Mouse (Mus musculus) forebrain, embryonic 11.5 days (tissue): ENCODE measurements at regions not wholly inside any gene's neighbourhood (a gene's known extent, or its start where the extent isn't known, plus 50 kb on each side); places are given as distances from the start of the nearest gene placed in this dataset.

Experiments
- ATAC-seq: fragments of 200-750 bp; cut with Nextera tagmentation; replicated peaks from 2 replicates; pipeline ENCODE4 v1.8.0; 2017; ENCODE audit warnings: moderate TSS enrichment; ENCODE audit not compliant: low FRiP score
- DNase-seq: peaks from one replicate; pipeline ENCODE4 v3.0.0-alpha.2; 2017; ENCODE audit warnings: low spot score
- H3K27ac ChIP-seq: fragments of 300-500 bp; sonication (generic); 2 replicates; pipeline ENCODE4 v1.5.1; 2014; ENCODE audit warnings: low read depth, low read length
- H3K27me3 ChIP-seq: fragments of 300-500 bp; sonication (generic); 2 replicates; pipeline ENCODE4 v1.6.1; 2014; ENCODE audit warnings: mild to moderate bottlenecking, low read length, mixed read lengths; ENCODE audit not compliant: control insufficient read depth, insufficient read depth
- H3K36me3 ChIP-seq: fragments of 300-500 bp; sonication (generic); 2 replicates; pipeline ENCODE4 v1.6.1; 2014; ENCODE audit warnings: mild to moderate bottlenecking, low read length, moderate library complexity, mixed read lengths; ENCODE audit not compliant: control insufficient read depth, insufficient read depth
- H3K4me1 ChIP-seq: fragments of 300-500 bp; sonication (generic); replicated peaks from 2 replicates; pipeline ENCODE4 v1.6.1; 2014; ENCODE audit warnings: low read length, mixed read lengths; ENCODE audit not compliant: control insufficient read depth, insufficient read depth
- H3K4me2 ChIP-seq: fragments of 300-500 bp; sonication (generic); 2 replicates; pipeline ENCODE4 v1.6.1; 2014; ENCODE audit warnings: low read depth, mild to moderate bottlenecking, low read length, moderate library complexity, mixed read lengths; ENCODE audit not compliant: severe bottlenecking
- H3K4me3 ChIP-seq: fragments of 300-500 bp; sonication (generic); 2 replicates; pipeline ENCODE4 v1.5.1; 2014; ENCODE audit warnings: low read depth, low read length
- H3K9ac ChIP-seq: fragments of 300-500 bp; sonication (generic); 2 replicates; pipeline ENCODE4 v1.6.1; 2014; ENCODE audit warnings: low read length
- H3K9me3 ChIP-seq: fragments of 300-500 bp; sonication (generic); 2 replicates; pipeline ENCODE4 v1.6.1; 2016; ENCODE audit warnings: low read length, mixed read lengths; ENCODE audit not compliant: control insufficient read depth
- WGBS: fragments of 180-500 bp; shearing (Covaris S2); extraction: QIAGEN DNeasy Blood & Tissue Kit; methylation state at CpG from one replicate; pipeline ENCODE4 v1.1.7; 2014; 5-methylcytosine and 5-hydroxymethylcytosine counted together

DNA sequence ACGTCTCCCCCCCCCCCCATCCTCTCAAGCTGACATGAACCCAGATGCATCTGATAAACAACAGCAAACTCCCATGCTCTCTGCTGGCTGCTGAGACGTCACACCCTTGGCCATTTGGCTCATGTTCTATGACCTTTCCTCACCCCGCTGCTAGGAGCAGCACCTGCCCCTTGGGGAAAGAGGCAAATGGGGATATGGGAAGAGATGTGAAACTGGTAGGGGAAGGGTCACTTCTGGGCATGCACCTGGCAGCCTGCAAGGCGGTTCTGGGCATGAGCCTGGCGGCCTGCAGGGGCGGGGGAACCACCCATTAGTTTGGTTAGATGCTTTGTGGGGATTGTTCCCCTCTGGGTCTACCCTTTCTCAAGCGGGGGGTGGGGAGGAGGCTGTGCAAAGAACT, 187.9 kb upstream of the Zfp618 start:
- ATAC-seq (no peak), DNase-seq (no peak)
- H3K36me3 ChIP-seq, result no peaks in the 10 kb centered on the region
- no peak overlapping the region for H3K9ac ChIP-seq
- H3K4me2 ChIP-seq, result no peak overlapping the region
- H3K27me3 ChIP-seq, result no peaks in the 10 kb centered on the region
- no peak overlapping the region for H3K4me3 ChIP-seq
- 87% methylated on average over 7 of the region's 7 CpGs for WGBS
- H3K27ac ChIP-seq, result no peak overlapping the region
- H3K9me3 ChIP-seq, result no peaks in the 10 kb centered on the region
- no peaks in the 10 kb centered on the region for H3K4me1 ChIP-seq

DNA sequence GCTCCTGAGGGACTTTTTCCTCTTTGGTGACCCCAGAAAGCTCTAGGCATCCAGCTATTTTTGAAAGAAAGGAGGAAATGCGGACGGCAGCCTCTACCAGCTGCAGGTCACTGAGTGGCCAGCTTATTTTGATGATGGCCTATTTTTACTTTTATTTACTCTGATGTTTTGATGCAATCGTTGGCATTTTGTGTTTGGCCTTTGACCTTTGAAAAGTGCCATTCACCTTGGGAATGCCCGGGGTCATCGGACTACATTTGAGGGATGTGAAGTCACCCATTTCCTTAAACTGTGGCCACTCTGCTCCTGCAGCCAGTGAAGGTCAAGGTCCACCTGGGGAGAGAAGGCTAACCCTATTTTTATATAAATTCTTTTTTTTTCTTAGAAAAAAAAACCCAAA, 186.8 kb upstream of the Zfp618 start:
- H3K4me3 ChIP-seq, result no peak overlapping the region
- H3K9me3 ChIP-seq, result no peaks in the 10 kb centered on the region
- ATAC-seq, result no peak
- H3K4me1 ChIP-seq, result no peaks in the 10 kb centered on the region
- H3K27ac ChIP-seq, result no peak overlapping the region
- H3K27me3 ChIP-seq, result no peaks in the 10 kb centered on the region
- H3K36me3 ChIP-seq, result no peaks in the 10 kb centered on the region
- 84% methylated on average over 5 of the region's 5 CpGs for WGBS
- DNase-seq, result no peak
- no peak overlapping the region for H3K4me2 ChIP-seq
- H3K9ac ChIP-seq, result no peak overlapping the region

DNA sequence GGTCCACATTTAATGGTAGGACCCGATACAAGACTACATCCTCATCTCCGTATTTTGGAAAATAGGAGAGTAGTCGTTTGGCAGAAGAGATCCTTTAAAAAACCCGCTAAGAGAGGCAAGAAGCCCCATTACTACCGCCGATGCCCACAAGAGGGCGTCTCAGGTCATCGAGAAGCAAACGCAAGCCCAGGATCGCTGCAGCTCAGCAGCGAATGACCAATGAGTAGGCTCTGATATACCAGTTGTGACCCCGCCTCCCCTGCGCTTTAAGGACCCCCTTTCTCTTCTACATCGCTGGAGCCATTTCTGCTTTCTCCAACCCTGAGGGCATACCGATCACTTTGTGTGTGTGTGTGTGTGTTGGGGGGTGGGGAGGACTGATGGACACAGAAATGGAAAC, 185.0 kb upstream of the Zfp618 start:
- H3K9ac ChIP-seq, result peak overlapping the region; percentile 6; the same call in 1 of the 2 replicates
- no peaks in the 10 kb centered on the region for H3K9me3 ChIP-seq
- no peak overlapping the region for H3K27ac ChIP-seq
- H3K4me1 ChIP-seq, result no peaks in the 10 kb centered on the region
- H3K27me3 ChIP-seq, result no peaks in the 10 kb centered on the region
- peak overlapping the region; percentile 23 for H3K4me3 ChIP-seq
- ATAC-seq (peak; percentile 90), DNase-seq (peak; percentile 94)
- H3K36me3 ChIP-seq, result no peaks in the 10 kb centered on the region
- WGBS, result 2% methylated on average over 15 of the region's 15 CpGs
- peak overlapping the region; percentile 39 for H3K4me2 ChIP-seq

DNA sequence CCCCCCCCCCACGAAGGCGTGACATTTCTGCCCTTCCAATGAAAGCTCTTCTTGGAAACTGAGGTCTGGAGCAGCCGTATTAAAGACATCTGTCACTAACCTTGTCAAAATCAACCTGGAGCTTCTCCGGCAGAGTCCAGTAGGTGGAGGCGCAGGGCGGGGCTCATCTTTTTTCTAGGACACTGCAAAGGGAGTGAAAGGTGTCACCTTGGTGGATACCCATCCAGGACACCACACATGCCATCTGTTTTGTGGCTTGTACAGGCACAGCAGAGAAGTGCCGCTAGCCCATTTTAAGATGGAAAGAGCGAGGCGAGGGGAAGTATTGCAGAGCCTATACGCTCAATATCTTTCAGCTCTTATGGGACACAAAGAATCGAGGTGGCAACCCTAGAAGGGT, 184.5 kb upstream of the Zfp618 start:
- DNase-seq (no peak), ATAC-seq (peak; percentile 29; the same call in 1 of the 2 replicates)
- H3K4me1 ChIP-seq, result no peaks in the 10 kb centered on the region
- peak overlapping the region; percentile 39 for H3K4me2 ChIP-seq
- H3K9me3 ChIP-seq, result no peaks in the 10 kb centered on the region
- H3K27ac ChIP-seq, result no peak overlapping the region
- no peaks in the 10 kb centered on the region for H3K36me3 ChIP-seq
- peak overlapping the region; percentile 6; the same call in 1 of the 2 replicates for H3K9ac ChIP-seq
- no peaks in the 10 kb centered on the region for H3K27me3 ChIP-seq
- peak overlapping the region; percentile 23 for H3K4me3 ChIP-seq
- WGBS, result 47% methylated on average over 11 of the region's 11 CpGs

DNA sequence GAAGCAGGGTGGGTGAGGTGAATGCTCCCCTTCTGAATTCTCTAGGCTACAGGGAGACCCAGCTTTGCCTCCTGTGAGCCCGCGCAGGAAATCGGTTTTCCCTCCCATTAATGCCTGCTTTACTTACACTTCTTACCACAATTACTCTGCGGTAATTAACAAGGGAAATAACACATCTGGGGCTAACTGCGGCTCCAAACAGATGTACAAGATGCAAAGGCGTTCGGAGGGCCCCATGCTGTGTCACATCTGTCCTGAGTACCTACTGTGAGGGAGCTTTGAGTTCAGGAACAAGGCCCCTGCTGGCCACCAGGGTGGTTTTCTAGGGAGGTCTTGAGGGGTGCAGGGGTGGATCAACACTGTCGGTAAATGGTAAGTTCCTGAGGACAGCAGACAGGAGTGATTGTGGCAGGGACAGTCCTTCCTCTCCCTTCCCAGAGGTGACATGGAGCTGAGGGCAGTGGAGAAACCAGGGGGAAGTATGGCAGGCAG, 184.0 kb upstream of the Zfp618 start:
- Histone ChIP-seq H3K36me3 (no peaks in the 10 kb centered on the region), H3K27ac (no peak overlapping the region), H3K9ac (no peak overlapping the region), H3K27me3 (no peaks in the 10 kb centered on the region), H3K4me2 (no peak overlapping the region), H3K9me3 (no peaks in the 10 kb centered on the region), H3K4me3 (no peak overlapping the region), H3K4me1 (no peaks in the 10 kb centered on the region)
- no peak for DNase-seq
- WGBS, result 31% methylated on average over 8 of the region's 8 CpGs
- ATAC-seq, result 0 out of 2 replicates have a peak, but pooled peaks have one; percentile 8

DNA sequence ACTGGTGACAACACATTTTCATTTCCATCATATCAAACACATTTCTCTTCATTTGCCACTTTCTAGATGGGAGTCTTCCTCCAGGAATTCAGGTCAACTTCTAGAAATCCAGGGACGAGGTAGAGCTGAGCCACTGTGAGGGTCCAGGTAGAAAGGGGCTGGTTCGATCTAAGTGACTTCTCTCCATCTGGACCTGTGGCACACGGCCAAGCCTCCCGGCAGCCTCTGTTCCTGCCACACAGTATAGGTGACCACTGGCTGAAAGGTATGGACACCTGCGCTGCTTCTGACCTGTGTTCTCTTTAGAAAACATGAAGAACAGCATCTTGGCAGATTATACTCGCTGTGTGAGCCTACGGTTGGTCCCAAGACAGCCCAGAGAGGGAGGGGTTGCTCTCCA, 179.7 kb upstream of the Zfp618 start:
- ATAC-seq (no peak), DNase-seq (no peak)
- H3K4me1 ChIP-seq, result no peaks in the 10 kb centered on the region
- no peak overlapping the region for H3K4me2 ChIP-seq
- no peaks in the 10 kb centered on the region for H3K9me3 ChIP-seq
- H3K4me3 ChIP-seq, result no peak overlapping the region
- no peaks in the 10 kb centered on the region for H3K36me3 ChIP-seq
- no peak overlapping the region for H3K27ac ChIP-seq
- 92% methylated on average over 7 of the region's 7 CpGs for WGBS
- H3K9ac ChIP-seq, result no peak overlapping the region
- H3K27me3 ChIP-seq, result no peaks in the 10 kb centered on the region

DNA sequence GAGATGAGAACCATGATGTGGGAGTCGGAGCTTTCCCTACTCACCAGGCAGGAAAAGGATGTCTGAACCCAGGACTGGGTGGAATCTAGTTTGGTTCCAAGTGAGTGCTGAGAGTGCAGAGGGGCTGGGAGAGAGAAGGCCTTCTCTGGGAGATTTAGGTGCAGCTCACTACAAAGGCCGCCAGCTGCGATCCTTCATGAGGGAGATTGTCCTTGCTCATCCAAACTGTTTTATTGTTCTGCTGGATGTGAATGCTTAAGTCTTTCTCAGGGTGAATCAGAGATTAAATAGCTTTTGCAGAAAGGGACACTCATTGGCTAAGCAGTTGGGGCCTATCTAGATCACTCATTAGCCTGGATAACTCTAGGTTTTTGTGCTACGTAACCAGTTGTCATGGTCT, 175.7 kb upstream of the Zfp618 start:
- H3K27me3 ChIP-seq, result no peaks in the 10 kb centered on the region
- H3K9ac ChIP-seq, result no peak overlapping the region
- H3K4me1 ChIP-seq, result no peaks in the 10 kb centered on the region
- WGBS, result 66% methylated on average over 4 of the region's 4 CpGs
- DNase-seq (no peak), ATAC-seq (no peak)
- no peaks in the 10 kb centered on the region for H3K36me3 ChIP-seq
- no peak overlapping the region for H3K4me2 ChIP-seq
- H3K4me3 ChIP-seq, result no peak overlapping the region
- H3K9me3 ChIP-seq, result no peaks in the 10 kb centered on the region
- no peak overlapping the region for H3K27ac ChIP-seq

DNA sequence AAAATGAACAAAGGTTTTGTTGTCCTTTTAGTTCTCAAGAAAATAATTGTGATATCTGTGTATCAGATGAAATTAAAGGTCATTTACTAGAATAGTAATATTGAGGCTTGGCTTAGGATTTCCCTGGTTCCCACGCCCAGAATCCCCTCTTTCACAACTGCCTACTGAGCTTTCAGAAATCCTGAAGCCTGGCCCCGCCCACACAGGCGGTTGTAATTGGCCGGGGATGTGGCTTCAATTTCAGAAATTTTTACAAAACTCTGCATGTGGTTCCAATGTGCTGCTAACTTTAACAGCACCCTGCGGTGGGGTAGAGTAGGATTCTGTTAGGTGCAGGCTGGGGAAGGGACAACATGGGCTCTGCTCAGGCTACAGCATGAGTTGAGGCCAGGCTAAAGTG, 171.8 kb upstream of the Zfp618 start:
- 67% methylated on average over 5 of the region's 5 CpGs for WGBS
- no peak overlapping the region for H3K4me2 ChIP-seq
- no peak overlapping the region for H3K9ac ChIP-seq
- DNase-seq (no peak), ATAC-seq (no peak)
- no peaks in the 10 kb centered on the region for H3K9me3 ChIP-seq
- H3K27ac ChIP-seq, result no peak overlapping the region
- H3K36me3 ChIP-seq, result no peaks in the 10 kb centered on the region
- no peak overlapping the region for H3K4me3 ChIP-seq
- no peaks in the 10 kb centered on the region for H3K27me3 ChIP-seq
- H3K4me1 ChIP-seq, result no peaks in the 10 kb centered on the region

DNA sequence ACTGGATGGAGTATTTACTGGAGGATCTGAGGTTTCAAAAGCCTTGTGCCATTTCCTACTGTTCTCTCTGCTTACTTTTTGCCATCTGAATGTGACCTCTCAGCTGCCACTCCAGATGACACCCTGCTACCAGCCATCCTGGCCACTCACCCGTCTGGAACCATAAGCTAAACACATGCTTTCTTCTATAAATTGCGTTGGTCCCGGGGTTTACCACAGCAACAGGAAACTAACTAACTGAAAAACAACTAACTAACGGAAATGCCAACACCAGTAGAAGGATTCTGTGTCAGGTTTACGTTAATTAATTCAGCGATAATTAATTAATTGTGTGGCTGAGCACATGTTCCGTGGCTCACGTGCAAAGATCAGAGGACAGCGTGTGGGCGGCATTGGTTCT, 169.8 kb upstream of the Zfp618 start:
- no peak for ATAC-seq

More for the DNA sequence above, 169.8 kb upstream of the Zfp618 start:
- no peak for DNase-seq
- no peak overlapping the region for H3K9ac ChIP-seq
- WGBS, result 70% methylated on average over 10 of the region's 10 CpGs
- no peaks in the 10 kb centered on the region for H3K36me3 ChIP-seq
- no peak overlapping the region for H3K4me3 ChIP-seq
- H3K27ac ChIP-seq, result no peak overlapping the region
- no peak overlapping the region for H3K4me2 ChIP-seq
- no peaks in the 10 kb centered on the region for H3K27me3 ChIP-seq
- H3K4me1 ChIP-seq, result no peaks in the 10 kb centered on the region
- H3K9me3 ChIP-seq, result no peaks in the 10 kb centered on the region
